Mouse (Mus musculus) right cerebral cortex, postnatal 14 days (tissue): Measurements from ENCODE around the gene Mob1a.
"Not testable (repeated sequence)": the region's sequence is repeated elsewhere in the genome, so short reads cannot be mapped to it uniquely, and the experiment has no call there.

Experiments
- DNase-seq: peaks from one replicate; pipeline ENCODE4 v3.0.0; 2022

Mob1a gene

DNA sequence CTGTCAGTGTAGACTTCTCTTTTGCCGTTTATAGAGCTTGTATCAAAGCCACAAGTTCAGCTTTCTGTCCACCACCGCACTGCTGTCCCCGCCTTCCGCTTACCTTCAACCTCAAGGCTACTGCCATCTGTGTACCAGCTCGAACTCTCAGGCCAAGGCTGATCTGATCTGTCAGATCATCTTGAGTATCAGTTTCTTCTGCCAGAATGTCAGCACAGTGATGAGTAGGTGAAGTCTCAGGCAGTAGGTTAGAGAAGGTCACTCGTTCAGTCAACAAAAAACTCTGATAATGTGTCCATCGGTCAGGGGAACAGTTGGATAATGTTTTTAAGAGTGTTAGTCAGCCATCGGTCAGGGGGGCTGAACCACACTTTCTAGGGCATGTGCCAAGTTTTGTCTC, 19.5 kb downstream of the Mob1a start:
- not testable (repeated sequence) for DNase-seq

DNA sequence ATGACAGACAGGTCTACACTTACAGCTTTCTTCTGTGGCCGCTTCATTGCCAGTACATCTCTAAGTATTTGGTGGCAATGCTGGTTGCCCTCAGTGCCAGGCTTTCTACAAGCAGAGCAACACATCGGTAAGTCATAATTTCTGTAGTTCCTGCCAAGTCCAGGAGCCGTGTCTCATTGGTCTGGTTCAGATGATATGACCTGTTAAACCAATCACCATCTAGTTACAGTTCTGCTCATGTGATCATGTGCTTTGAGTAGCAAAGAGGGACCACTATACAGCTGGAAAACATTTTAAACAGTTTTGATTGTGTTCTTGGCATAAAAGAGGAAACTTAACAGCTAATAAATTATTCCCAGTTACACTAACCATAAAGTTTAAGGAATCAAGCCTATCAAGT, 22.1 kb downstream of the Mob1a start:
- no peak for DNase-seq

DNA sequence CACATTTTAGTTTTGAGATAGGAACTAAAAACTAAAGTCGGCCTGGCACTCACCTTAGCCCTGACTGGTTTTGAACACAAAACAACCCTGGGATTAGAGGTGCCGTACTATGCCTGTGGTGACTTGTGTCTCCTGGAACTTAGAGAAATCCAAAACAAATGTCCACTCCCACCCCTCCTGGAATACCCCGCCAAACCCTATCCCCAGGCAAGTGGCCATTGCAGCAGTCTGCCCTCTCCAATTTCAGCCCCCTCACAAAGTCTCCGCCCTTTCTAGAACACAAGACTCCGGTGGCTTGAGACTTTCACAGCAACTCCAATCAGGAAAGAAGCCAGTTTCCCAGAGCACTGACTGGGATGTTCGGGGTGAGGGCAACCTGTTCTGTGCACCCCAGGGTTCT, 23.1 kb downstream of the Mob1a start, which contains the start of gene Bola3:
TSS of gene Bola3 (plus strand) at position 275 of the 400 bp plus-strand sequence.
- no peak for DNase-seq

DNA sequence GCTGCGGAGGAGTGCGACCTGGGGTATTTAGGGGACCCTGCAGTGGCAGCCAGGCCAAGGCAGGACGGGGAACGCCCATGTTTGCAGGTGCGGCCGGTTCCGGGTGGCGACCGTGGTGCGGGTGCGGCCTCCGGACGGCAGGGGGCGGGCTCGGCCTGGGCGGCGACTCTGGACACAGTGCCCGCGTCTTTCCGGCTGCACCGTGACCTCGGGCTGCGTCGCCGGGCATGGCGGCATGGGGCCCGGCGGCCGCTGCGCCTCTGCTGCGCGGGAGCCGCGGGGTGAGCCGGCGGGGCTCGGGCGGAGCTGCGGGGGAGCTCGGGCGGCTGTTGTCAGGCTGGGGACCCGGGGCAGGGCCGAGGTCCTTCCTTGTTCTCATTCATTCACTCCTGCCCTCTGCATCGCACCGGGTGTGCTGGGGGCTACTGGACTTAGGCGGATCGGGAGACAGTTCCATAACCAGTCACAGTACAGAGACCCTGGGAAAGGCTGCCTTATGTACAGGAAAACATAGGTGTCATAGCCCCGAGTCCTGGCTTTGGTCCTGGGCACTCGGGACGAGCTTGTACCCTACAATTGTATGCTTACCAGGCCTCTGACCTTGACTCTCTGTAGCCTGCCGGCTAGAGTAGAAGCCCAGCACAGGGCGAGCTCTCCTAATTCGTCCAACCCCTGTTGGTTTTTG, 23.6 kb downstream of the Mob1a start:
- peak; percentile 90 for DNase-seq

DNA sequence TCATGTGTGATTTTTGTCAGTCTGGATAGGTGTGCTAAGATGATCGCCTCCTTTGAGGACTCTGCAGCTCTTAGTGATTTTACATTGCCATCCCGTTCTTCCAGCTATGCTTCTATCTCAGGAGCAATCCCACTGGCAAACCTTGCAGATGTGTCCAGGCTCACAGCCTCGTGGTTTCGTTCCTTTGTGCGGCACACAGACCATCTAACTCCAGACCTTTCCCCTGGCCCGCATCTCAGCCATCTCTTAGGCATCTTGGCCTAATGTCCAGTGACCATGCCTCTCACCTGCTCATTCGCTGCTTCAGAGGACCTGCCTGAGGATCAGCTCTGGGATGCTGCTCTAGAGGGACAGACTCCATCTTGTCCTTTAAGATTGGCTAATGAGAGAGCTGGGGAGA, 24.4 kb downstream of the Mob1a start:
- no peak for DNase-seq

DNA sequence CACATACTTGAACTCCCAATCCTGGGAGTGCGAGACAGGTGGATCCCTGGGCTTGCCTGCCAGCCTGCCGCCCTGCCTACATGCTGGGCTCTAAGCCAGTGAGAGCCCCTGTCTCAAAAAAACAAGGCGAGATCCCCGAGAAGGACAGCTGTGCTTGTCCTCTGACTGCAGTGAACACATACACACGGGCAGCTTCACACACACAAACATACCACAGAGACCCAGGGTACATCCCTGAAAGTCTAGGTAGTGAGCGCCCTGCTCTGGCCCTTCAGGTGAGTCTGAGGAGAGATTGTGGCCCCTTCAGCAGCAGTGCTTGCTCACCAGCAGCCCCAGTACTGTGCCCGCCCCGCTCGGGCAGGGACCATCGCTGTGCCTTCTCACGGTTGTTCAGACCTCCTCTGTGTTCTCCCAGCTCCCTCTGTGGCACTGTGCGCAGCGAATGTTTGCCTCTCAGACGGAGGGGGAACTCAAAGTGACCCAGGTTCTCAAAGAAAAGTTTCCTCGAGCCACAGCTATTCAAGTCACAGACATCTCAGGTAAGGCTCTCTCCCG, 25.1 kb downstream of the Mob1a start:
- DNase-seq, result no peak

DNA sequence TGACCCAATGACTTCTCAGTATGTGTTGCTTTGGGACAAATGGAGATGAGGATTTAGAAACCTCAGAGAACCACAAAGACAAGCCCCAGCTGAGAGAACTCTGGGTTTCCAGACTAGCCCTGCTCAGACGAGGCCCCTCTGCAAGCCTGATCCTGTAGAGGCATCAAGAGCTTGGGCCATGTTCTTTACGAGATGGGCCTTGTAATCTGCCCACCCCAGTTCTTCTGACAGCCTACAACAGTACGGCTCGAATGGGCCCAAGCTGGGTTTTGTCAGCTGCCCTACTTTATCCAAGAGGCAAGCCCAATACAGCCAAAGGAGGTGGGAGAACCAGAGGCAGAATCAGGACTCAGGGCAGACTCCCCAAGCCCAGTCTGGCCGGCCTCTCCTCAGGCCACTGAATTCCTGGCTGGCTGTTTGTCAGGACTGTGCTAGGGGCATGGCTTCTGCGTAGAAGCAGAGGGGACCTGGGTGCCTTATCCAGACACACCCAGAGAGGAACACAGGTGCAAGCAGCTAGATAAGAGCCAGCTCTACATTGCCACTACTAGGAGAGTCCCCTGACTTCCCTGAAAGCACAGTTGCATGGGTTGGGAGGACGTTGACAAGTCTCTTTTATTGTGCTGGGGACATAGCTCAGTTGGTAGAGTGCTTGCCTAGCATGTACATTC, 25.8 kb downstream of the Mob1a start:
- no peak for DNase-seq

DNA sequence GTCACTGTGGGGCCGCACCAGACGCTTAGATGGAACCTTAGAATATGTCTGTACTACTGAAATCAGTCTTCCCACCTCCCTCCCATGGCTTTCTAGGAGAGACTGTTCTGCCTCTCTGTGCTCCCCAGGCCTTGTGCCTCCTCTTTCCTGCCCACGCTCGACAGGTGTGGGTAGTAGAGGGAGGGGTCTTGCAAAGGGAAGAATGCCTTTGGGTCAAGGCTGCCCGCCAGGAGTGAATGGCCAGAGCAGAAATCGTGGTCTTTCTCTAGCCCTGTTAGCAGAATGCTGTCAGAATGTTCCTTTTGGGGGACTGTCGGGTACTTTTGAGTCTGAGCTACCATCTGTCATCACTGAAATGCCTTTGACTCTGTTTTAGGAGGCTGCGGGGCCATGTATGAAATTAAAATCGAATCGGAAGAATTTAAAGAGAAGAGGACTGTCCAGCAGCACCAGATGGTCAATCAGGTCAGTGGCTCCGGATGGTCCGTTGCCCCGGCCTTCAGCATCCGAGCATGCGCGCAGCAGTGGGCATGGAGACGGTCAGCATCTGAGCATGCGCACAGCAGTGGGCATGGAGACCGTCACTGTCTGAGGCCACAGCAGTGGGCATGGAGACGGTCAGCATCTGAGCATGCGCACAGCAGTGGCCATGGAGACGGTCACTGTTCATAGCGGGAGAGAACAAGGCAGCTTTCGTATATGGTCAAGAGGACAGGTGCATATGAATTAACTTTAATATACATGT, 27.0 kb downstream of the Mob1a start:
- no peak for DNase-seq

DNA sequence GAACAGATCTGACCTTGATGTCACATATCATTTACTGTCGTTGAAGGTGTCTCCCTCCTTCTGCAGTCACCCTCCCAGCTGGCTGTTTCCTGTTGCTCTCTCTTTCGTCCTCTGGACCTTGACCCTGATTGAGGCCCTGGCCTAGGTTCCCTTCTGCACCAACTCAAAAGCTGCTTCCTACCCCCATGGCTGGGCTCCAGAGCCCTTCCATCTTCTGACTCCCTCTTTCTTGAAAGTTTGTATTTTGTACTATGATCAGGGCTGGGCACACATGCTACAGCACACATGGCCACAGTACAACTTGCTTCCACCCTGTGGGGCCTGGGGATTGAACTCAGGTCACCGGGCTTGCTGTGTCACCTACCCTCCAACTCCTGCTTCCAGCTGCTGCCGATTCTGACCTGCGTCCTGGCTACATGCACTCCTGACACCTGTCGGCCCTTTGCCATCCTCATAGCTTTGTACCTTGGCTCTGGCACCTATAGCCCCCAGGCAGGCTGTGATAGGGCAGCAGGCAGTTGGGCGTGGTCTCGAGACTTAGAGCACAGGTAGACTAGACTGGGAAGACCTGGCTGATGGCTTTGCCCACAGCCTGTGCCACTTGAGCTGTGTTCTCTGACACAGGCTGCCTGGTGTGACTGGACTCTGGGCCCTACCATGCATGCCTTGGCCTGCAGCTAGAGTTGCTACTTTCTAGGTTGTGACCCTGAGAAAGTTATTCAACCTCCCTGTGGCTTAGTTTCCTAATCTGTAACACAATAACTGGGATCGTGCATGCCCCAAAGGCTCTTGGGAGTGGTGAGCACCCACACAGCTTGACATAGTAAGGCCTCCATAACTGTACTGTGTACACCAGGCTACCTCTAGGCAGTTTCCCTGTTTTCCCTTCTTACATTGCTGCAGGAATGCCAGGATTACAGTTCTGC, 29.3 kb downstream of the Mob1a start:
- DNase-seq, result no peak

DNA sequence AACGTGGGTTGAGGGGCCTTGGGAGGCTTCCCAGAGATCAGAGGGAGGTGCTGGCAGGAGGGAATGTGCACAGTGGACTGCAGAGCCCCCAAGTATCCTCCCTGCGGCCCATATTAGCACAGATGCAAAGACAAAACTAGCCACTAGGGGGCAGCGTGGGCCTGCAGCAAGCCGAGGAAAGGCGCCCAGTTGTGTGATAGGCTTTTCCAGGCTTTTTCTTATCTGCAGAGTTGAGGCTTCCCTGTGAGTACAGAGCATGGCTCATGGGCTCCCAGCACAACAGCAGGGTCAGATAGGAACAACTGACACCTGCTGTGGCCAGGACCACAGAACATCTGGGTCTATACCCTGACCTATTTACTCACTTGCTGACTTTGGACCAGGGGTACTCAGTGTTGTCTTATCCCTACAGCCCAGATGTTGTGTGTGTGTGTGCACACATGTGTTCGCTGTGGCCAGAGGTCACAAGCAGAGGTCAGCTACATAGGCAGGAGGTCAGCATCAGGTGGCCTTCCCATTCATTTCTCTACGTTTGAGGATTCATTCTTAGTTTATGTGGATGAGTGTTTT, 30.8 kb downstream of the Mob1a start:
- DNase-seq, result peak; percentile 89

DNA sequence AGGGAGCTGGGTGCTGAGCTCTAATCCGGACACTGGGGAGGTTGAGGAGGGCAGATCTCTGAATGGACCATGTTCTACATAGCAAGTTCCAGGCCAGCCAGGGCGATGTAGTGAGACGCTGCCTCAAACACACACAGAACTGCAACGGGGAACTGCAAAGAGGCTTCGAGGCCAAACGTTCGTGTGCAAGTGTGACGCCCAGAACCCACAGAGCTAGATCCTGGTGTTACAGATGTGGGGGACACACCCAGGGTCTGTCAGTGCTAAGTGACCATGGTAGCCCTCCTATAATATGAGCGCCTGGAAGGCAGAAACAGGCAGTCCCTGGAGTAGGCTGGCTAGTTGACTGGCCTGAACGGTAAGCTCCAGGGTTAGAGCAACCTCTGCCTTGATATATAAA, 31.6 kb downstream of the Mob1a start:
- DNase-seq, result no peak

DNA sequence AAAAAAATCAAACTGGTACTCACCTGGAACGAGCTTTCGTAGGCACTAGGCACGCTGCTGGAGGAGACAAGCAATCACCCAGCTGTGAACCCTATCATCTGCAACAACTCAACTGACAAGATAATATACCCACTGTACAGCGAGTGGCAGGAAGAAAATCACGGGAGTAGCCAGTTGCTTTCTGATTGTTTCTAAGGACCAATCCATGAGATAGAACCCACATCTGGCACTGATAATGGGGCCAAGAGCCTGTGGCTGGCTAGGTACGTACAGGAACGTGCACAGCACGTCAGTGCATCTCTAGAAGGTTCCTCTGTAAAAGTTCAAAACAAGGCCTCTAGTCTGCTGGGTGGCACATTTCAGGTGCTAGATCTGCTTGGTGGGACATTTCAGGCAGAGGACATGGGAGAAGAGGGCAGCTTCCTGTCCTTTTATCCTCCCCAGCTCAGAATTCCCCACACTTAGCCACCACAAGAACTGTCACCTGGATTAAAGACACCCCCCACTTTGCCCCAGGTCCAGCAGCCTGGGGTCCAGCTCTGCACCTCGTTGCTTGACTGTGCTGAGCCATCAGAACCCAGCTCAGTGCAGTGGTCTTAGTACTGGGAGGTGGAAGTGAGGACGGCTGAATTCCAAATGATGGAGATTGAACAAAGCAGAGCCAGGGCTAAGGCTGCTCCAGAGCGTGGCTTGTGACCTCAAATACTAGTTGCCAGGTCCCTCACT, 35.9 kb downstream of the Mob1a start:
- DNase-seq, result no peak

DNA sequence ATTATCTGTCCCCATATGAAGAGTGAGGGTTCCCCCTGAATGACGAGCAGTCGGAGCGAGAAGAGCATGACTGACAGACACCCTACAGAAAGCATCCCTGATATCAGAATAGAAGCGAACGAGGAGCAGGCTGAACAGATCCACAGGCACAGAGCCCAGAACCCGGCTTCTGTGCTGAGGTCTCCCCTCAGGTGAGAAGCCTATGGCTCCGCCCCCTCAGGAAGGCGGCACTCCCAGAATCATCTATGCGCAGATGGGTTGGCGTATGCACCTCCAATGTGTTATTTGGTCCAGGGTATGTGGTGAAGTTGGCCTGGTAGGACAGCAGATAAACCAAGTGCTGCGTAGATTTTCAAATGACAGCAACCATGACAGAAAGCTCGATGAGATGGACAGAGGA, 37.3 kb downstream of the Mob1a start:
- DNase-seq, result no peak

DNA sequence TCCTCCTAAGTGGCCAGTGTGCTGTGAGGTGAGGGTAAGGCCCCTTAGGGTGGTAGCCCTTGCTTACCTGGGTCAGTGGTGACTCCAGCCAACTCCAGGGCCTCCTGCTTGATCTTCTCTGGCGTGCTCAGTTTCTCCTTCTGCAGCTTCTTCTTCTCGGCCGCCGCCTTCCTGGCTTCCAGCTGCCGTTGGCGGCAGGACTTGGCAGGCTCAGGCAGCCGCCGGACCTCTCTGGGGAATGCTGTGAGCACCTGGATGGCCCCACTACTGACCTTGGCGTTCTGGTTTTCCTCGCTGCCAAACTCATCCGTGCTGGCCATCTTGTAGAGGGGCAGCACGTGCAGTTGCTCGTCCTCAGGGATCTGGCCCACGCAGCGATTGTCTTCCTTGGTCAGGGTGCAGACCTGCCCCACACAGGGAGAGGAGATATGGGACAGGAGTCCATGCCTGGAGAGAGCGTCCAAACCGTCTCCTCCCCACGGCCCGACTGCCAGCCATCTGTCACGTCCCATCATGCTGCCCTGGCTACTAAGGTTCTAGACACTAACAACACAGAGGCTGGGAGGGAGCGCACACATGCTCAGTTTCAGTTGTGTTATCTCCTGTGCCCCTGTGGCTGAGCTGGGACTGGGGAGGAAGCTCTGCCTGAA, 44.6 kb downstream of the Mob1a start:
- no peak for DNase-seq

DNA sequence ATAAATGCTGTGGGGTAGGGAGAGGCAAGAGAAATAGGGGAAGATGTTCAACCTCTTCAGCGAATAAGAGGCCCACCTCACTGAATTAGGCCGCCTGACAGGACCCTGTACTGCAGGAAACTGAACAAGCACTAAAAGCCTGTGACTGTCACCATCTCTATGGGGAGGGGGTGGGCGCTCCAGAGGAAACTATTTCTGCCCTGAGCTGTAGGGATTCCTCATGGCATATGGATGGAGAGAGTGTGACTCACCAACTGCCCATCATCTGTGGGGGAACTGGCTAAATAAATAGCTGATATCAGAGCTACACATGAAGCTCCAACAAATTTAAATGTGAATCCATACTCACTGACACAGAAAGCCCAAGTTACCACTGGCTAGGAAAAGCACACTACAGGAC, 45.5 kb downstream of the Mob1a start:
- DNase-seq, result no peak

DNA sequence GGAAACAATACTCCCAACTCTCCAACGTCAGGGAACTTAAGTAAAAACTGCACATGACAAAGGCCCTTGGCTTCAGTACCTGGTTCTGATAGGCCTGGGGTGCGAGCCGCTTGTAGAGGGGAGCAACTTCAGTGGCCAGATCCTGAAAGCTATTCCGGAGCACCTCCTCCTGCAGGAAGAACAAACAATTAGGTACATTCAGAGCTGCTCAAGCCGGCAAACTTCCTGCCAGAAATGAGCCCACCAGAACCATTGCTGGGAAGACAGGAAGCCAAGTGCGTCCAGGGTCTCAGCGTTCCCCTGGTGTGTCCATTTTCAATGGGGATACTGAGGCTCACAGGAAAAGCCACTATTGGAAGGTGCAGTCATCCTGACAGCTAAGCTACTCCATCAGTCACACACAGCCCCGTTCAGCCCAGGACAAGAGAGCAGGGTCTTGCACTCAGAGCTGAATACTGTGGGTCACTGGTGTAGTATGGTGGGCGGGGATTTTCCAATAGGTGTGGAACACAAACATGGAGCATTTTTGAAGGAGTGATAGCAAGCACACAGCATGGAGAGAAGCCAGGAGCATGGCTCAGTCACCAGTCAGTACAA, 48.0 kb downstream of the Mob1a start:
- no peak for DNase-seq

DNA sequence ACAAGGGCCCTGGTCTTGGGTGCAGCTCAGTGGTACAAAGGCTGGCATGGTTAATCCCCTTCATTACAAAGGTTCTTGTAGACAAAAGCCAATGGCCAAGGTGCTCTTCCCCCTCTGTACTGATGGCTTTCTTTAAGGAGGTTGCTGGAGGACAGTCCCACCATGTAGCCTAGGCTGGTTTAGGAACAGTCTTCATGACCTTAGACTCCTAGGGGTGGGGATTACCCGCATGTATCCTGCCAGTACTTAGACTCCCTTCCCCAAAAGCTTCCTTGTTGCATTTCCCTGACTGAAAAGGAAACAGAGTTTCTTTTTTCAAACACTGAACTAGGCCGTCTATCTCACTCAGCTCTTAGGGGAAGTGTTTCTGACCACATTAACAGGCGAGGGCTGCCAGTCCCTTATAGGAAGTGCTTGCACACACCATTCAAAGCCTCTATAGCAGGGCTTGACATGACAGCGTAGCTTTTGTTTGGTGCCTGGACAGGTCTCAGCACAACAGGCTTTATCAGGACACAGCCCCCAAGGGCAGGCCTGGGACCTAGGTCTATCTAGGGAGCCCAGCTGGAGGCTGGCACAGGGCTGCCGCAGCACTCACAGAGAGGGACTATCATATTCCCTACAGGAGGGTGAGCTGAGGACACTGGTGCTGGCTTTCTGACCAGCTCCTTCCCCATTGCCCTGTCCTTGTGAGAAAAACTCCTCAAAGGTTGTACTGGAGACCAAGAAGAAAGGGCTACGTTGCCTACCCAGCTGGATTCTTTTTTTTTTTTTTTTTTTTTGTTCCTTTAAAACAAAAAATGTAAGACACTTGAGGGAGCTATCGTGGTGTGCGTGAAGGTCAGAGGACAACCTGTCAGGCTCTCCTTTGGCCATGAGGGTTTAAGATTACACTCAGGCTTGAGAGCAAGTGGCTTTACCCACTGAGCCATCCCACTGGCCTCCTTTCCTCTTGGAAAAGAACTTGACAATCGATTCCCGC, 56.0 kb downstream of the Mob1a start:
- DNase-seq, result no peak

DNA sequence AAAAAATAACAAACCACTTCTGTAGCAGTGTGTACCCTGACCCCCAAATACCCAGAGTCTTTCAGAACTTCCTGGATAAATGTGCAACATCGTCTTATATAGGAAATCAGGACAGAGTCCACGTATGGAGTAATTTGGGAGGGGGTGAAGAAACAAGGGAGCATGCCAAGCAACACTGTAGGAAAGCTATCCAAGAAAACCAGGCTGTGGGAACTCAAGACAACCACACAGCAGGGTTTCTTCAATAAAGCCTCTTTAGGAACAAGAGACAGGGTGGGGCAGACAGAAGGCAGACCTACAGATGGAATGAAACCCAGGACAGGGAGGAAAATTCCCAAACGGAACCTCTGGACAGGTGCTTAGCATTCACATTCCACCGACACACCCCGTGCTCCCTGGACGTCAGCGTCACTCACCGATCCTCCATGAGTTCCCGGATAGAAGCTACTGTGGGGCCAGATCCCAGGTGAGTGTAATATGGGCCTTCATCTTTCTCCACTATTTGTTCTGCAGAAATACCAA, 59.8 kb downstream of the Mob1a start:
- DNase-seq, result no peak

DNA sequence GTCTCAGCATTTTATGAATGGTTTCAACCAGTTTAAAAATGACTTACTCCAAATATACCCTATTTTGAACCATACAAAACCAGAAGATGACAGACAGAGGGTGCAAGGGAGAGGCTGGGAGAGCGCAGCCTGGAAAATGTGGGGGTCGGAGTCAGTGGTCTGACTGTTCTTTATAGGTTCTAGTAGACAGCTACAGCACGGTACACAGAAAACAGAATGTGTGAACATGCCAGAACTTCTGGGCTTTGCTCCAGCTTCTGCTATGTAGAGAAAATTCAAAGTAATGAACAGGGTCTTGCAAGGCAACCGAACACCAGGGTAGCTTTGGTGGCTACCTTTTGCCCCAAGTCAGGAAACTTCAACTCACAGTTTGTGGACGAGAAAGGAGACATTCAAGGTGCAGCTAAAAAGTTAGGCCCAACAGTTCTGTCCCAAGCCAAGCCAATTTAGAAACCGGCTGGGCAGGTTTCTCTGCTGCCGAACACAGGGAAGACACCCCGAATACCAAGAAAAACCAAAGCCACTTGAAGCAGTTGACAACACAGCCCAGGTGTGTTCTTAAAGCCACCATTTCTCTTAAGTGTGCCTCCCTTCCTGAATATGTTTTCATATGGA, 66.5 kb downstream of the Mob1a start:
- no peak for DNase-seq
